Mouse (Mus musculus) hindbrain, embryonic 11.5 days (tissue): ENCODE results near the gene Capn12. TPM values are rescaled to one million over a fixed set of nuclear protein-coding genes. Genes with fewer than 3 reads are reported as not detected.

Source experiments
- ATAC-seq: fragments of 200-750 bp; cut with Nextera tagmentation; 2 replicates; pipeline ENCODE4 v1.8.0; 2017; ENCODE audit warnings: mild to moderate bottlenecking, moderate TSS enrichment, moderate library complexity; ENCODE audit not compliant: low FRiP score
- DNase-seq: peaks from one replicate; pipeline ENCODE4 v3.0.0-alpha.2; 2015; ENCODE audit warnings: low spot score
- H3K27ac ChIP-seq: fragments of 300-500 bp; sonication (generic); 2 replicates; pipeline ENCODE4 v1.5.1; 2014; ENCODE audit warnings: mild to moderate bottlenecking, low read depth, low read length
- H3K27me3 ChIP-seq: fragments of 300-500 bp; sonication (generic); 2 replicates; pipeline ENCODE4 v1.6.1; 2014; ENCODE audit warnings: mild to moderate bottlenecking, low read length, moderate library complexity, mixed read lengths; ENCODE audit not compliant: control insufficient read depth, insufficient read depth
- H3K36me3 ChIP-seq: fragments of 300-500 bp; sonication (generic); 2 replicates; pipeline ENCODE4 v1.6.1; 2014; ENCODE audit warnings: mild to moderate bottlenecking, low read length, moderate library complexity, mixed read lengths; ENCODE audit not compliant: control insufficient read depth, insufficient read depth
- H3K4me1 ChIP-seq: fragments of 300-500 bp; sonication (generic); replicated peaks from 2 replicates; pipeline ENCODE4 v1.6.1; 2014; ENCODE audit warnings: low read length, mixed read lengths; ENCODE audit not compliant: control insufficient read depth, insufficient read depth
- H3K4me2 ChIP-seq: fragments of 300-500 bp; sonication (generic); replicated peaks from 2 replicates; pipeline ENCODE4 v1.6.1; 2014; ENCODE audit warnings: mild to moderate bottlenecking, low read depth, low read length
- H3K4me3 ChIP-seq: fragments of 300-500 bp; sonication (generic); 2 replicates; pipeline ENCODE4 v1.5.1; 2014; ENCODE audit warnings: low read depth, low read length
- H3K9ac ChIP-seq: fragments of 300-500 bp; sonication (generic); 2 replicates; pipeline ENCODE4 v1.6.1; 2014; ENCODE audit warnings: low read depth, low read length
- H3K9me3 ChIP-seq: fragments of 300-500 bp; sonication (generic); 2 replicates; pipeline ENCODE4 v1.6.1; 2016; ENCODE audit warnings: low read length; ENCODE audit not compliant: control insufficient read depth
- WGBS: fragments of 180-500 bp; shearing (Covaris S2); extraction: QIAGEN DNeasy Blood & Tissue Kit; methylation state at CpG from one replicate; pipeline ENCODE4 v1.1.7; 2014; 5-methylcytosine and 5-hydroxymethylcytosine counted together
- polyA plus RNA-seq: library from polyadenylated mRNA; unstranded; fragments of >200 nt; fragmentation: Nextera tagmentation; extraction: Ambion mirVana; gene quantifications from 2 replicates; pipeline ENCODE4 v1.2.1, GENCODE M21; 2014

Capn12 gene
- polyA plus RNA-seq = 0.21 and 0.29 TPM in 2 replicates

- WGBS = 32% methylated on average over 13 of the region's 13 CpGs
- Histone ChIP-seq H3K9me3 (no peaks in the 10 kb centered on the region), H3K4me1 (no peaks in the 10 kb centered on the region), H3K4me2 (no peak within 1 kb of the TSS), H3K27ac (no peak within 1 kb of the TSS), H3K4me3 (no peak within 1 kb of the TSS), H3K36me3 (no peaks in the 10 kb centered on the region), H3K27me3 (no peaks in the 10 kb centered on the region), H3K9ac (0 out of 2 replicates have a peak within 1 kb of the TSS, but pooled peaks have one; percentile 7)
- DNase-seq (no peak), ATAC-seq (no peak)
Observed at GRCm38 (mm10) chr7:28881199-28881598, at the start of gene Capn12. Gene Capn12 (plus strand): TSS chr7:28881422.

DNA sequence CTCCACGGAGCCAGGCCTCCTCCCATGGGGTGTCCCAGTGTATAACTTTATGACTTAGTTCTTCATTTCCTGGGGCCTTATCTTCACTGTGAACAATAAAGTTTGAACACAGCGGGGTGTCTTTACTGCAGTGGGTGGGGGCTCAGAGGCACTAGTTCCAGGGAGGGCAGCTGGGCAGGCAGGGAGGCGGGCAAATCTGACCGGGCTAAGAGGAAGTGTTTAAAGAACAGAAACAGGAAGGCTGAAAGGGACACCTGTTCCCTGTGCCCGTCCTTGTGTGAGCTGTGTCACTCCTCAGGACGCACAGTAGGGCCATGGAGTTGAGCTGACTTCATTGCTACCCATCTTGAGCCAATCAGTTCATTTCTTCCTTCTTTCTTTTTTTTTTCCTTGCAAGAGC lies 49.1 kb upstream of the Capn12 start:
- no peaks in the 10 kb centered on the region for H3K36me3 ChIP-seq
- no peaks in the 10 kb centered on the region for H3K4me1 ChIP-seq
- ATAC-seq = no peak
- no peak for DNase-seq
- H3K9me3 ChIP-seq = no peaks in the 10 kb centered on the region
- H3K9ac ChIP-seq = no peak overlapping the region
- no peak overlapping the region for H3K4me2 ChIP-seq
- H3K4me3 ChIP-seq = no peak overlapping the region
- no peak overlapping the region for H3K27ac ChIP-seq
- WGBS = 86% methylated on average over 6 of the region's 6 CpGs
- H3K27me3 ChIP-seq = no peaks in the 10 kb centered on the region

- no peak within 1 kb of the TSS for H3K9ac ChIP-seq
- ATAC-seq = no peak
- no peaks in the 10 kb centered on the region for H3K36me3 ChIP-seq
- no peak within 1 kb of the TSS for H3K27ac ChIP-seq
- no peak within 1 kb of the TSS for H3K4me3 ChIP-seq
- WGBS = 77% methylated on average over 6 of the region's 6 CpGs
- no peaks in the 10 kb centered on the region for H3K27me3 ChIP-seq
- no peak within 1 kb of the TSS for H3K4me2 ChIP-seq
- no peaks in the 10 kb centered on the region for H3K4me1 ChIP-seq
- DNase-seq = no peak
- H3K9me3 ChIP-seq = no peaks in the 10 kb centered on the region
Observed at GRCm38 (mm10) chr7:28833723-28834347, 47.4 kb upstream of the Capn12 start, which contains the start of gene Lgals4. Gene Lgals4 (plus strand): TSS chr7:28833854.

GRCm38 (mm10) chr7:28836936-28837335 lies 44.3 kb upstream of the Capn12 start:
- DNase-seq (no peak), ATAC-seq (no peak)
- Histone ChIP-seq H3K4me3 (no peak overlapping the region), H3K27me3 (no peaks in the 10 kb centered on the region), H3K9ac (no peak overlapping the region), H3K36me3 (no peaks in the 10 kb centered on the region), H3K27ac (no peak overlapping the region), H3K4me1 (no peaks in the 10 kb centered on the region), H3K9me3 (no peaks in the 10 kb centered on the region), H3K4me2 (no peak overlapping the region)
- WGBS = 83% methylated on average over 5 of the region's 5 CpGs

DNA sequence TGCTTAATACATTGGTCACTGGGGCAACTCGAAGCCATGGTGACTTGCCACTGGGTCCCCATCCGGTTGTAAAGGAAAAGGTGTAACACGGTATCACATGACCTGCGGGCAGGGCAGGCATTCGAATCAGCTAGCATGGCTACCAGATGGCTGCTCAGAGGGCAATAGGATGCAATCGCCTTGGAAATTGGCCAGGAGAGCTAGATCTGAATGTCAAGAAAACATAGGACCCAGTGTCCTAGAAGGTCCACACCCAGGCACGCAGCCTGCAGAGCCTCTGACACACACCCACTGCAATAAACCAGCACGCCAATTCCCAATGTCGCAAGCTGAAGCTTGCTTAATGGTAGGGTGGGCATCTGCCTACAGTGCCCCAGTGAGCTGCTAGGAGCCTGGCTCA lies 42.9 kb upstream of the Capn12 start:
- Histone ChIP-seq H3K27me3 (no peaks in the 10 kb centered on the region), H3K27ac (no peak overlapping the region), H3K4me1 (no peaks in the 10 kb centered on the region), H3K9ac (no peak overlapping the region), H3K36me3 (no peaks in the 10 kb centered on the region), H3K9me3 (no peaks in the 10 kb centered on the region), H3K4me2 (no peak overlapping the region), H3K4me3 (no peak overlapping the region)
- no peak for DNase-seq
- ATAC-seq = no peak
- 85% methylated on average over 9 of the region's 9 CpGs for WGBS

DNA sequence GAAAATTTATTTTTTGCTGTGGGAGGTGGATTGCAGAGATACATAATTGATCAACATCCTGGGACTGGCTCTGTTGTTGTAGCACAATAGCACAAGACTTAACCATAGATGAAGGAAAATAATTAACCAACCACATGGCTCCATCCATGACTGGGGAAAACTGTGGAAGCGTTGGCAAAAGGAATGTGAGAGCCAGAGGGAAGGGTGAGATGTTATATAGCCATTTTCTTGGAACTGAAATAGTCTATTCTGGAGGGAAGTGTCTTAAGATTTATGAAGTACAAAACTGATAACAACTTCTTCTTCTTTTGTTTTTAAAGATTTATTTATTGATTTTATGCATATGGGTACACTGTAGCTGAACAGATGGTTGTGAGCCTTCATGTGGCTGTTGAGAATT lies 33.9 kb upstream of the Capn12 start:
- no peak for ATAC-seq
- no peaks in the 10 kb centered on the region for H3K27me3 ChIP-seq
- no peak for DNase-seq
- H3K27ac ChIP-seq = no peak overlapping the region
- H3K4me3 ChIP-seq = no peak overlapping the region
- WGBS = 79% methylated on average over 1 of the region's 1 CpGs
- H3K9me3 ChIP-seq = no peaks in the 10 kb centered on the region
- H3K9ac ChIP-seq = no peak overlapping the region
- H3K36me3 ChIP-seq = no peaks in the 10 kb centered on the region
- no peaks in the 10 kb centered on the region for H3K4me1 ChIP-seq
- no peak overlapping the region for H3K4me2 ChIP-seq

DNA sequence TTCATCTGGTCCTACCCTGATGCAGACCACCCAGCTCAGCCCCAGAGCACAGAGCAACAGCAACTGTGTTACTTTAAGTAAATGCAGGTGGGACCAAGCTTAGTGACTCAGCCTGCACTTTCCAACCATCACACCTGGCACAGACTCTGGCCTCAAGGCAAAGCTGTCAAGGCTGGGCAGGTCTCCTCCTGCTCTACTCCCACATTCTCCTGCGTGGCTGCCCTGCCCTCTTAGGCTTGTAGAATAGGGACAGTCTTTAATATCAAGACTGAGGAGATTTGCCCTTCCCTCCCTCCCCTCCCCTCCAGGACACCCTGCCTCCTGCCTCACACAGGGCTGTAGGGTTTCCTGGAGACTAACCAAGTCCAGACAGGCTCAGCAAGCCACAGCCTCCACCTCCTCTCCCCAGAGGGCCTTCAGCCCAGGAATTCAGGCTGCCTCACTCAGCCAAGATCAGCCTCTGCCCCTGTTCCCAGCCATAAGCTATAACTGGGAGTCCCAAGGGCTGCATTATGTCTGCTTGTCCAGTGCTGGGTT lies 31.5 kb upstream of the Capn12 start:
- H3K9me3 ChIP-seq = no peaks in the 10 kb centered on the region
- no peak overlapping the region for H3K27ac ChIP-seq
- no peak overlapping the region for H3K4me2 ChIP-seq
- no peaks in the 10 kb centered on the region for H3K4me1 ChIP-seq
- H3K4me3 ChIP-seq = no peak overlapping the region
- WGBS = 56% methylated on average over 1 of the region's 1 CpGs
- H3K9ac ChIP-seq = no peak overlapping the region
- no peaks in the 10 kb centered on the region for H3K36me3 ChIP-seq
- no peak for DNase-seq
- ATAC-seq = no peak
- no peaks in the 10 kb centered on the region for H3K27me3 ChIP-seq

GRCm38 (mm10) chr7:28850642-28851041 lies 30.6 kb upstream of the Capn12 start:
- Histone ChIP-seq H3K36me3 (no peaks in the 10 kb centered on the region), H3K9ac (no peak overlapping the region), H3K4me2 (no peak overlapping the region), H3K9me3 (no peaks in the 10 kb centered on the region), H3K4me1 (no peaks in the 10 kb centered on the region), H3K27ac (no peak overlapping the region), H3K4me3 (no peak overlapping the region), H3K27me3 (no peaks in the 10 kb centered on the region)
- ATAC-seq (no peak), DNase-seq (no peak)
- WGBS = 77% methylated on average over 4 of the region's 4 CpGs

DNA sequence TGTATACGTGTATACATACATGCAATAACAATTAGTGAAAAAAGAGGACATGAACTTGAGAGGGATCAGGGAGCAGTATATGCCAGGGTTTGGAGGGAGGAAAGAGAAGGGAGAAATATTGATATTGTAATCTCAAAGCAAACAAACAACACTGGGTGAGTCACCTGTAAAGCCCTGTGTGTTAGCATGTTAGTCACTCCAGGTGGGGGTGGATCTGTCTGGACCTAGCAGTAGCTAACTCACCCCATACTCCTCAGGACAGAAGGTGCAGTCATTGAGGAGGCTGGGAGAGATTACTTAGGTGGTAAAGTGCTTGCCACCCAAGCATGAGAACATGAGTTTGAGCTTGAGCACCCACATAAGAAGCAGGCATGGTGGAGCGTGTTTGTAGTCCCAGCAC lies 21.3 kb upstream of the Capn12 start:
- ATAC-seq = no peak
- Histone ChIP-seq H3K27me3 (no peaks in the 10 kb centered on the region), H3K4me1 (no peaks in the 10 kb centered on the region), H3K4me3 (no peak overlapping the region), H3K9me3 (no peaks in the 10 kb centered on the region), H3K27ac (no peak overlapping the region), H3K36me3 (no peaks in the 10 kb centered on the region), H3K9ac (no peak overlapping the region), H3K4me2 (no peak overlapping the region)
- DNase-seq = no peak
- WGBS = 96% methylated on average over 2 of the region's 2 CpGs
